Mouse (Mus musculus): ENCODE results near the gene 2310061N02Rik.
"Not testable (repeated sequence)": the region's sequence is repeated elsewhere in the genome, so short reads cannot be mapped to it uniquely, and the experiment has no call there.

2310061N02Rik gene

GRCm38 (mm10) chr16:88707496-88708012 is at the start of gene 2310061N02Rik:
Gene 2310061N02Rik (minus strand): TSS chr16:88707962.
- no peak for DNase-seq

- not testable (repeated sequence) for DNase-seq
Measured at GRCm38 (mm10) chr16:88751535-88751934, 43.8 kb upstream of the 2310061N02Rik start, which contains the start of gene Krtap13. Gene Krtap13 (minus strand): TSS chr16:88751635.

GRCm38 (mm10) chr16:88747943-88748342 is 40.2 kb upstream of the 2310061N02Rik start:
- no peak for DNase-seq

- no peak for DNase-seq
Measured at GRCm38 (mm10) chr16:88744750-88745340, 37.1 kb upstream of the 2310061N02Rik start.

GRCm38 (mm10) chr16:88735391-88735790 is 27.6 kb upstream of the 2310061N02Rik start:
- no peak for DNase-seq

- no peak for DNase-seq
Measured at GRCm38 (mm10) chr16:88728812-88729275, 21.1 kb upstream of the 2310061N02Rik start, which contains the start of gene Krtap13-1. Gene Krtap13-1 (plus strand): TSS chr16:88728862.

- no peak for DNase-seq
Measured at GRCm38 (mm10) chr16:88720031-88720430, 12.3 kb upstream of the 2310061N02Rik start.

- DNase-seq, result no peak
Measured at GRCm38 (mm10) chr16:88716549-88716948, 8.8 kb upstream of the 2310061N02Rik start.

- no peak for DNase-seq
Measured at GRCm38 (mm10) chr16:88711245-88711644, 3.5 kb upstream of the 2310061N02Rik start.

GRCm38 (mm10) chr16:88710757-88711156 is 3.0 kb upstream of the 2310061N02Rik start:
- DNase-seq, result no peak

- no peak for DNase-seq
Measured at GRCm38 (mm10) chr16:88701072-88701864, 6.5 kb downstream of the 2310061N02Rik start.

- DNase-seq, result no peak
Measured at GRCm38 (mm10) chr16:88696256-88696655, 11.5 kb downstream of the 2310061N02Rik start.

- no peak for DNase-seq
Measured at GRCm38 (mm10) chr16:88681282-88681681, 26.5 kb downstream of the 2310061N02Rik start.

GRCm38 (mm10) chr16:88679099-88679498 is 28.7 kb downstream of the 2310061N02Rik start:
- no peak for DNase-seq

GRCm38 (mm10) chr16:88671571-88671970 is 36.2 kb downstream of the 2310061N02Rik start, which contains the start of gene Krtap27-1:
Gene Krtap27-1 (minus strand): TSS chr16:88671671.
- no peak for DNase-seq

GRCm38 (mm10) chr16:88657426-88657825 is 50.3 kb downstream of the 2310061N02Rik start:
- DNase-seq, result no peak
